Mouse (Mus musculus) forebrain, embryonic 10.5 days (tissue): ENCODE measurements at regions not wholly inside any gene's neighbourhood (a gene's known extent, or its start where the extent isn't known, plus 50 kb on each side); places are given as distances from the start of the nearest gene placed in this dataset.
"Not testable (repeated sequence)": the region's sequence is repeated elsewhere in the genome, so short reads cannot be mapped to it uniquely, and the experiment has no call there.

Source experiments
- DNase-seq: peaks from one replicate; pipeline ENCODE4 v3.0.0-alpha.2; 2017; ENCODE audit warnings: low spot score; ENCODE audit errors: extremely low spot score
- H3K27ac ChIP-seq: fragments of 300-500 bp; sonication (generic); 2 replicates; pipeline ENCODE4 v1.5.1; 2016; ENCODE audit warnings: mild to moderate bottlenecking
- H3K27me3 ChIP-seq: fragments of 300-500 bp; sonication (generic); 2 replicates; pipeline ENCODE4 v1.6.1; 2016; ENCODE audit warnings: mild to moderate bottlenecking; ENCODE audit not compliant: poor library complexity, severe bottlenecking
- H3K36me3 ChIP-seq: fragments of 300-500 bp; sonication (generic); replicated peaks from 2 replicates; pipeline ENCODE4 v1.6.1; 2016; ENCODE audit warnings: mild to moderate bottlenecking, moderate library complexity
- H3K4me1 ChIP-seq: fragments of 300-500 bp; sonication (generic); 2 replicates; pipeline ENCODE4 v1.6.1; 2016
- H3K4me3 ChIP-seq: fragments of 300-500 bp; sonication (generic); 2 replicates; pipeline ENCODE4 v1.5.1; 2016; ENCODE audit warnings: mild to moderate bottlenecking, moderate library complexity
- H3K9me3 ChIP-seq: fragments of 300-500 bp; sonication (generic); 2 replicates; pipeline ENCODE4 v1.6.1; 2016; ENCODE audit warnings: mild to moderate bottlenecking, moderate library complexity
- WGBS: fragments of 180-500 bp; shearing (Covaris S2); methylation state at CpG from one replicate; pipeline ENCODE4 v1.1.7; 2016; 5-methylcytosine and 5-hydroxymethylcytosine counted together

DNA sequence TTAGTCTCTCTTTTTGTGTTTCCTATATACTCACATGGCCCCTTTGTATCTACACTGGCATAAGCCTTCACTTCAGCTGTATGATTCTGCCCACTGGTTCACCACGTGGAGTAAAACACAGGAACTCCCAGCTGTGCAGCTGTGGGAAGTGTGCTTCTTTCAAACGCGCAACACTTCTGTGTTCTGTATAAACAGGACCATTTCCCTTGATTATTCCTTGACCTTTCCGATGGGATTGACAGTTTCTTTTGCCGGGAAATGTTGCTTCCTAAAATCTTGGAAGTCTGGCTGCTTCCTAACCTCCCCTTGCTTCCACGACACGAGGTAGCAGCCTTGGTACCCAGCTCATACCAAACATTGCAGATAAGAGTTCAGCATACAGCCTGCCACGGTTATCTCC, 618.7 kb upstream of the Igfbp3 start:
- no peaks in the 10 kb centered on the region for H3K27me3 ChIP-seq
- H3K36me3 ChIP-seq: no peaks in the 10 kb centered on the region
- H3K4me1 ChIP-seq: no peaks in the 10 kb centered on the region
- H3K27ac ChIP-seq: no peak overlapping the region
- DNase-seq: no peak
- H3K4me3 ChIP-seq: no peak overlapping the region
- no peaks in the 10 kb centered on the region for H3K9me3 ChIP-seq
- WGBS: 76% methylated on average over 8 of the region's 8 CpGs

DNA sequence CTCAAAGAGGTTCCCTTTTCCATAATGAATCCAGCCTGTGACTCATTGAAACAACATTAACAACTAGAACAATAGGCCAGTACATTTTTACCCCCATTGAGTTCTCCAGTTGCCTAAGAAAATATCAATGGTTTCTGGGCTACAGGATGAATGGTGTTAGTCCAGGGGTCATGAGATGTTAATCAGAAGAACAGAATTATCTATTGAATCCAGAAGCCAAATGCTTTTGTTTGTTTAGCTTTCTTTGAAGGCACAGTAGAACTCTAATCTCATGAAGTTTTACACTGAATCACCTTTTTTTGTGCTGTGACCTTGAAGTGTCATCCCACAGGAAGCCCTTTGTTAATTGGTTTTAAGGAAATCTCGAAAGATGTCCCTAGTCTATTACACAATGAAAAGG, 616.0 kb upstream of the Igfbp3 start:
- Histone ChIP-seq H3K4me1 (no peaks in the 10 kb centered on the region), H3K9me3 (no peaks in the 10 kb centered on the region), H3K36me3 (no peaks in the 10 kb centered on the region), H3K4me3 (no peak overlapping the region), H3K27me3 (no peaks in the 10 kb centered on the region), H3K27ac (no peak overlapping the region)
- DNase-seq: no peak
- WGBS: 50% methylated on average over 1 of the region's 1 CpGs

DNA sequence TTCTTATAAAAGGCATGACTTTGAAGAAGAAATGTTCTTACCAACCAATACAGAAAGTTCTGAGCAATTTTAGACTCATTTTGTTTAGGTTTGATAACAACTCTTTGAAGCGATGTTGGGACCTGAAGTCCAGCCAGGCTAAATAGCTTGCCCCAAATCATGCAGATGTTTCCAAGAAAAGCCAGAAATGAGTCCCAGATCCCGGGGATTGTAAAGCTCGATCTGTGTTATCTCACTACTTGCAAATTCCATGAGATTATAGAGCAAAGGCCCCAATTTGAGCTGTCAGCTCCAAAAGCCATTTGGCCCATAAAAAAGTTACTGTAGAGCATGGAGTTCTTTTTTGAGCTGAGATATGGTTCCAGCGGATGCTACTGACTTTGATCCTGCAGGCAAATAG, 614.3 kb upstream of the Igfbp3 start:
- Histone ChIP-seq H3K27me3 (no peaks in the 10 kb centered on the region), H3K36me3 (no peaks in the 10 kb centered on the region), H3K4me1 (no peaks in the 10 kb centered on the region), H3K27ac (no peak overlapping the region), H3K9me3 (no peaks in the 10 kb centered on the region), H3K4me3 (no peak overlapping the region)
- no peak for DNase-seq
- WGBS: 90% methylated on average over 4 of the region's 4 CpGs

DNA sequence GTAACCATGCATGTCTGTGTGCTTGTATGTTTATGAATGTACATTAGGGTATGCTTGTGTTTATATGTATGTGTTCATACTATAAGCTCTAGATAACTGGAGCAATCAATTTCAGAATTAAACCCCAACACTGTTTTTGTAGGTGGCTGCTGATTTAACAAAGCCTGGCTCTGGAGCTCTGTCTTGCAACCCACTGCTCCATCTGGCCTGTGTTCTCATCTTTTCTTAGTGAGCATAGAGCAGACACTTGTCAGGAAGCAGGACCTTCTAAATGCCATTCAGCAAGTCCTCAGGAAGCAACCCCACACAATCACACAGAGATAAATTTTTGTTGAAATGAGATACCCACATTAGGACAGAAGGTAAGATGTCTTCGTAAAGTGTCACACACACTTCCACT, 613.7 kb upstream of the Igfbp3 start:
- Histone ChIP-seq H3K9me3 (no peaks in the 10 kb centered on the region), H3K4me3 (no peak overlapping the region), H3K36me3 (no peaks in the 10 kb centered on the region), H3K27me3 (no peaks in the 10 kb centered on the region), H3K27ac (no peak overlapping the region), H3K4me1 (no peaks in the 10 kb centered on the region)
- 96% methylated on average over 1 of the region's 1 CpGs for WGBS
- DNase-seq: no peak

DNA sequence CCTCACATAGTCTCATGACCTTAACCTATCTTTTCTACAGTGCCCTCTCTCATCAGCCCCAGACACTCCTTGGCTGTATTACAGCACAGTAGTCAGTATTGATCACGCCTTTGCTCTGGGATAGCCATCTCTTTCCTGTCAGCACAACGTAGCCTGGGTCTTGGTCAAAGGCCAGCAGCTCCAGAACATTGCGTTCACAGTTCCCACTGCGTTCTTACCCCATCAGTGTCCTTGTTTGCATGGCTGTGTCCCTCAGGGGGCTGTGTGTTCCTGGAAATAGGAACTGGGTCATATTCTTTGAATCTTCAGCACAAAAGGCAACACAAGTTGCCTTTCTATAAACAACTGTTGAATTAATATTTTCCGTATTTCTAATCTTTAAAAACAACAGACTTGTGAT, 602.0 kb upstream of the Igfbp3 start:
- H3K27ac ChIP-seq: no peak overlapping the region
- no peaks in the 10 kb centered on the region for H3K27me3 ChIP-seq
- 91% methylated on average over 5 of the region's 5 CpGs for WGBS
- H3K36me3 ChIP-seq: no peaks in the 10 kb centered on the region
- H3K9me3 ChIP-seq: no peaks in the 10 kb centered on the region
- no peak overlapping the region for H3K4me3 ChIP-seq
- no peaks in the 10 kb centered on the region for H3K4me1 ChIP-seq
- DNase-seq: no peak

DNA sequence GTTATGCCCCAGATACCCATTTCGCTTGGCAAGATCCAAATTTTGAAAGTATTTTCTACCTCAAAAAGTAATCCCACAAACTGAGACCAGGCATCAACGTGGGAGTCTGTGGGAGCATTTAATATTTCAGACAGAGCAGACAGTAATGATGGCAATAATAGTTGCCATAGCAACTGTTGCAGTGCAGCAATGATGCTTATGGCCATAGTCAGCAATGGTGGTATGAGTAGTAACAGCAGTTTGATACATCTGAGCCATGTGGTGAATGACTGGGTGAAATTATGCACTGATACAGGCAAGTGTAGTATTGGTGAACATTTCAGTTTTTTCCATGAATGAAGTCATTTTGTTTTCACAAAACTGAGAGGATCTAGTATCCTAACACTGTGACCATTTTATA, 600.8 kb upstream of the Igfbp3 start:
- Histone ChIP-seq H3K4me3 (no peak overlapping the region), H3K27ac (no peak overlapping the region), H3K4me1 (no peaks in the 10 kb centered on the region), H3K27me3 (no peaks in the 10 kb centered on the region), H3K36me3 (no peaks in the 10 kb centered on the region), H3K9me3 (no peaks in the 10 kb centered on the region)
- WGBS: 91% methylated on average over 2 of the region's 2 CpGs
- no peak for DNase-seq

DNA sequence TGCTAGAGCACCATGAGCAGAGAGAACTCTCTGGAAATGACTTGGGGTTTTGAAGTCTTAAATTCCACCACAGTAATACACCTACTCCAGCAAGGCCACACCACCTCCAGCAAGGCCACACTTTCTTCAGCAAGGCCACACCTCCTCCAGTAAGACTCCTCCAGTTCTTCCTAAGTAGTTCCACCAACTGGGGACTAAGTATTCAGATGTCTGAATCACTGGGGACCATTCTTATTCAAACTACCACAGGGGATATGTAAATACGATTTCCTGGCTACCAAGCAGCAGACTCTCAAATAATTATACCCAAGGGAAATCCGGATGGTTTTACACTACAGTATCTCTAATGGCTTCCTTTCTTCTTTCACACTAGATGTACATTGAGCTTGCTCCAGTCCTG, 598.7 kb upstream of the Igfbp3 start:
- no peaks in the 10 kb centered on the region for H3K9me3 ChIP-seq
- no peaks in the 10 kb centered on the region for H3K27me3 ChIP-seq
- DNase-seq: no peak
- 92% methylated on average over 2 of the region's 2 CpGs for WGBS
- no peaks in the 10 kb centered on the region for H3K4me1 ChIP-seq
- H3K4me3 ChIP-seq: no peak overlapping the region
- no peak overlapping the region for H3K27ac ChIP-seq
- no peaks in the 10 kb centered on the region for H3K36me3 ChIP-seq

DNA sequence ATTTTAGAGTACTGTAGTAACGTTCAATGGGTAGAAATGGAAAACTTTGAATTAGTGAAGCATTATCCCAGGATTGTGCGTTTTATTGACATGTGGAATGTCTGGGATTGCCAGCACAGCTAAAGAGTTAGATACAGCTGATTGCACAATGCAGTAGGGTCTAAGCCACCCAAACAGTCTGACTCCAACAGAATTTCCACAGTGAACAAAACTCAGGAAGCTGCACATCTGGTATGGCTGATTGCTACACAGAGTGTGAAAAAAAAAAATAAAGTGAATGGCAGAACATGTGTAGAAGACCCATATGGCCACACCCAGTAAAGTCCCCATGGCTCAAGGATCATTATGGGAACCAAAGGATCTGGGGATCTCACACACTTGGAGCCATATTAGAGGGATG, 596.0 kb upstream of the Igfbp3 start:
- H3K9me3 ChIP-seq: no peaks in the 10 kb centered on the region
- no peak overlapping the region for H3K27ac ChIP-seq
- no peaks in the 10 kb centered on the region for H3K36me3 ChIP-seq
- H3K4me1 ChIP-seq: no peaks in the 10 kb centered on the region
- DNase-seq: no peak
- H3K27me3 ChIP-seq: no peaks in the 10 kb centered on the region
- 90% methylated on average over 2 of the region's 2 CpGs for WGBS
- no peak overlapping the region for H3K4me3 ChIP-seq

DNA sequence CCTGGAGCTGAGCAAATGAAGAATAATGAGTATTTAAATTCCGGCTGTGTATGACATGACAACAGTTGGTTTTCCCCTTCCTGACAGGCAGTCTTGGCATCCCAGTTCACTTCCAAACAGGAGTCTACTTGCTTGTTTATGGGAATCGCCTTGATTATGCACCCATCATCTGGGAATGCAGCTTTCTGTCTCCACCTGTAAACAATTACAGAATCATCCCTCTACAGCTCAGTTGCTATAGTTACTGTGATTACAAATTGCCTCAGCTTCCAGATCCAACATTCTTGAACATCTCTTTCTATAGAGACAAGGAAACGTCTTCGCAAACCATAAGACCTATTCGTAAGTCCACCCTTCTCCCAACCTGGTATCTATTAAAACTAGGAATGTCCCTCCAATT, 582.6 kb upstream of the Igfbp3 start:
- Histone ChIP-seq H3K4me3 (no peak overlapping the region), H3K27ac (no peak overlapping the region), H3K9me3 (no peaks in the 10 kb centered on the region), H3K4me1 (no peaks in the 10 kb centered on the region), H3K36me3 (no peaks in the 10 kb centered on the region), H3K27me3 (no peaks in the 10 kb centered on the region)
- DNase-seq: no peak
- WGBS: 85% methylated on average over 5 of the region's 5 CpGs

DNA sequence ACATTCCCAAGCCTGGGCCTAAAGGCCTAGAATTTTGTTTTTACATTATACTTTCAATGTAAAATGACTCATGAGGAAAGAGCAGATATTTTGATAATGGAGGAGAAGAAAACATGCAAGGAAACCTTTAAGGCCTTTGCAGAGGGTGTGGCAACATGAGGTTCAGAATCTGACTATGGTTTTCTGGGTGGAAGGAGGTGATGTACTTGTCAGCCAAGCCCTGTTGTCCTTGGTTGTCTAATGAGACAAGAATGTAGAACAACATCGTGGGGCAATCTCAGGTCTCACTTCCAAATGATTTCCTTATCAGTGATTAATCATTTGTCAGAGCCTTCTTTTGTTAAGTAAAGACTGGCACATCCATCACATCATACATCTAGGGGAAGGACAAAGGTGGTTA, 580.5 kb upstream of the Igfbp3 start:
- H3K9me3 ChIP-seq: no peaks in the 10 kb centered on the region
- no peak overlapping the region for H3K4me3 ChIP-seq
- no peaks in the 10 kb centered on the region for H3K4me1 ChIP-seq
- 83% methylated on average over 1 of the region's 1 CpGs for WGBS
- H3K36me3 ChIP-seq: no peaks in the 10 kb centered on the region
- no peak overlapping the region for H3K27ac ChIP-seq
- no peaks in the 10 kb centered on the region for H3K27me3 ChIP-seq
- DNase-seq: no peak

DNA sequence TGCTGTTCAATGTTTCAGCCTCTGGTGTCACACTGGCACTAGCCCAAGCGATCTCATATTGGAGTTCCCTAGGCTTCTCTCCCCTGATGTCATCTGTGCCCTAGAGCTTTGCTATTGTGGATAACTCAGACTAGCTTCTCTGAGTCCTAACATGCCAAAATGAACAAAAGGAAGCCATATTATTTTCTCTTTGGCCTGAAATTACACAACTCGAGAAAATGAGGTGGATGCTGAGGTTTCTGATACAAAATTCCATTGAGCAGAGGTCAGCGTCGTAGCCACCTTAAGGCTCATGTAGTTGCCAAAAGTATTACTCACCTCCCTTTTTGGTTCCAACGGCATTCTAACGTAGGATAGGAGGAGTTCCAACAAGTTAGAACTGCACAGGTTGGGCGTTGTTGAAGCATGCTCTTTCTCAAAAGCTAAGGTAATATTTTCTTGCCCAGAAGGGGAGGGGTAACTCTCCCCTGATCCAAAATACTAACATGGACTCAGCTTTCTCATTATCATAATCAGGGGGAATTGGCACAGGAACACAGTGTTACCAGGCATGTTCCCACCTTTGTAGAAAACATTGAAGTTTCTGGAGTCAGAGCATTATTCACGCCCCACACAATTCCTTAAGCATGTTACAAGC, 566.9 kb upstream of the Igfbp3 start:
- no peak for DNase-seq
- no peak overlapping the region for H3K27ac ChIP-seq
- H3K36me3 ChIP-seq: no peaks in the 10 kb centered on the region
- no peaks in the 10 kb centered on the region for H3K4me1 ChIP-seq
- H3K4me3 ChIP-seq: no peak overlapping the region
- no peaks in the 10 kb centered on the region for H3K9me3 ChIP-seq
- no peaks in the 10 kb centered on the region for H3K27me3 ChIP-seq
- WGBS: 89% methylated on average over 8 of the region's 8 CpGs

DNA sequence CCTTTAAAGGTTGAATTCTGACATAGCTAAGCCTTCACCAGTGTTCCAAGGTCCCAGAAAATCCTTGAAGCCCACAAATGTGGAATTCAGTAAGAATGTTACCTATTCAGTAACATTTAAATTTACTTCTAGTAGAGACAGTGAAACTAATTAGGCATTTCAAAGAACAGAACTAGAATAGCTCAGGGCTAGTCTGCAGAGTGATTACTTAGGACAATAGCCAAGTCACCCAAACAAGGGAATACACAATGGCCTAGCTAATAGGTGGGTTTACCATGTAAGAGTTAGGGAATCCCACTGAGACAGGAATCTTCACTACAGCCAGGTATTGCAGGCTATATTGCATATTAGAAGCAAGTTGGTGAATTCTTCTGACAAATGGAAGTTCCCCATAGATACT, 561.6 kb upstream of the Igfbp3 start:
- not testable (repeated sequence) for DNase-seq, H3K9me3 ChIP-seq, H3K4me1 ChIP-seq, H3K27ac ChIP-seq, H3K4me3 ChIP-seq, H3K27me3 ChIP-seq, H3K36me3 ChIP-seq

DNA sequence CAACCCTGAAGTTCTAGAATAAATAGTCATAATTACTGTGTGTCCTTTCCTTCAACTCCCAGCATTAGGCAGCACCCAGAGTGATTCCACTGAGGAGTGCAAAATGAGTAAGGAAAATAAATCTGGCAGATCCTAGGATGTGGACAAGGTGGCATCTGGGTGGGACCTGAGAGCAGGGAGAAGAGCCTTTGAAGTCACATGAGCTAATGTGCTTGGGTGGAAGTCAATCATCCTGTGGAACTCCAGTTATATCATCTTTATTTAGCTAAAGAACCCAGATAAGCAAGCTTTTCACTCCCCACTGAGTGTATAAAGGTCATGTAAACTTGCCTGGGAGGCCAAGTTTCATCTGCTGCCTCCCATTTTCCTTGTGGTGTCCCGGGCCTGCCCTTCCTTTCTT, 551.6 kb upstream of the Igfbp3 start:
- Histone ChIP-seq H3K9me3 (no peaks in the 10 kb centered on the region), H3K4me3 (no peak overlapping the region), H3K4me1 (no peaks in the 10 kb centered on the region), H3K36me3 (no peaks in the 10 kb centered on the region), H3K27me3 (no peaks in the 10 kb centered on the region), H3K27ac (no peak overlapping the region)
- DNase-seq: no peak
- 86% methylated on average over 1 of the region's 1 CpGs for WGBS

DNA sequence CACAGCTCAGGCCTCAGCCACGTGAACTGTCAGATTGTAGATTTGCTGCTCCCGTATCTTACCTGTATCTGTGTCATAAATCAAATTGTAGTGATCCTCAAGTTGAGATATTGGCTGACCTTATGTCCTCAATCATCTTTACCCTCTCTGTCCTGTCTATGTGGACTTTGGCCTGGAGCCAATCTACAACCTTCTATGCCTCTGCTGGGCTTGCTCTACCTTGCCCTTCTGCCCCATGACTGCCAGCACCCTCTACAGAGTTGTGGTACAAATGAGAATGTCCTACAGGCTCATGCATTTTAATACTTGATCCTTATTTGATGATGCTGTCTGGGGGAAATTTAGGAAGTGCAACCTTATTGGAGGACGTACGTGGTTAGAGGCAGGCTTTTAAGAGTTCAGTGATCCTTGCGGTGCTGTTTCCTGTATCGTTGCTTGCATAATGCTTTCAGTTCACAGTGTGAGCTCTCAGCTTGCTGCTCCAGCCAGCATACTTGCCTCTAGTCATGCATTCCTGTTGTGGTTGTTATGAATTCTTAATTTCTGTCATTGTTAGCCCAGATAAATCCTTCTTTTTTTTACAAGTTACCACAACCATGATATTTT, 545.2 kb upstream of the Igfbp3 start:
- Histone ChIP-seq H3K36me3 (no peaks in the 10 kb centered on the region), H3K4me1 (no peaks in the 10 kb centered on the region), H3K27me3 (no peaks in the 10 kb centered on the region), H3K27ac (no peak overlapping the region), H3K9me3 (no peaks in the 10 kb centered on the region), H3K4me3 (no peak overlapping the region)
- no peak for DNase-seq
- 85% methylated on average over 6 of the region's 6 CpGs for WGBS
